In the genomic region with DNA sequence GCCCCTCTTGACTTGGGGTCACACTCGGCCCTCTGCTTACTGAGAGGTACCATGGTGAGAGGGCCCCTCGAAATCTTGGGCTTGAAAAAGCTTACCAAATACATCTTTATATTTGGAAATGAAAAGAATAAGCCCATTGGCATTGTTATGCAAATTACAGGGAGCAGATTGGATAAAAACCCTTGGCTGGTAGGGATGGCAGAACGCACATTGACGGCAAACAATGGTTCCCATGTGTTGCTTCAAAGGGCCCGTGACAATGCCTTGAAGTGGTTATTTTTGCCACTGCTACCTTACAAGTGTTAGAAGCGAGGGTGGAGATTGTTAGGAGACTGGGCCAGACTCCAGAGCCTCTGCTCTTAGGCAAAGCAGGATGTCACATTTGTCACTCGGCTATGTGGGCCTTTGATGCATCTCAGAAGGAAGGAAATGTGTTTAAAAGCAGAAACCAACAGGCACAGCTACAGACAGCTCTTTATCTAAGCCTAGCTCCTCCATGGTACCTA, we compare ENCODE assay signal across 9 mouse cellular contexts.
DNase-seq lines count a peak whose midpoint lies in the region; ATAC-seq and TF ChIP-seq lines count a peak whose summit lies in the region.
"Had no signal": no experiment of that assay in that cellular context is flagged by ENCODE, and none has a peak within 500 bp of the region (broad histone marks: within the 10 kb centered on the region; RNA-seq: fewer than 3 reads in every experiment).

No protein-coding gene starts in this region.

- H3K9ac ChIP-seq in stomach, embryonic 14.5 days (replicated peaks; ENCODE audit: low read depth, low read length) = no peak overlapping the region
- H3K9ac ChIP-seq in liver, embryonic 11.5 days (ENCODE audit: low read depth, low read length) = no peak overlapping the region
- H3K9ac ChIP-seq: liver, embryonic 15.5 days had no signal

- no peaks in the 10 kb centered on the region for H3K27me3 ChIP-seq in heart, embryonic 10.5 days (ENCODE audit: insufficient read depth, poor library complexity, severe bottlenecking)
- no peaks in the 10 kb centered on the region for H3K27me3 ChIP-seq in stomach, embryonic 14.5 days (ENCODE audit: control insufficient read depth, insufficient read depth, low read length)
- no peaks in the 10 kb centered on the region for H3K27me3 ChIP-seq in liver, embryonic 11.5 days (replicated peaks; ENCODE audit: control insufficient read depth, insufficient read depth, low read length)
- H3K27me3 ChIP-seq: liver, embryonic 15.5 days had no signal

- peaks cover 6% of the 10 kb centered on the region for H3K4me1 ChIP-seq in lung, adult 2 months (ENCODE audit: control insufficient read depth, insufficient read depth, low read length)
- peaks cover 53% of the 10 kb centered on the region for H3K4me1 ChIP-seq in heart, embryonic 10.5 days
- peaks cover 17% of the 10 kb centered on the region; the same call in 1 of the 2 replicates for H3K4me1 ChIP-seq in stomach, embryonic 14.5 days (ENCODE audit: control insufficient read depth, insufficient read depth, low read length)
- no peaks in the 10 kb centered on the region for H3K4me1 ChIP-seq in liver, embryonic 11.5 days (replicated peaks; ENCODE audit: control insufficient read depth, insufficient read depth, low read length)
- H3K4me1 ChIP-seq: liver, embryonic 15.5 days had no signal

- DNase-seq in lung, adult 18-20 months = peak; percentile 30 to 57
- no peak for DNase-seq in lung, adult 2 months
- no peak for DNase-seq in heart, embryonic 10.5 days (ENCODE audit: low spot score)
- peak; percentile 29 to 47 for DNase-seq in kidney, postnatal 4 days
- DNase-seq in liver = no peak
- no peak for DNase-seq in liver, embryonic 11.5 days (ENCODE audit: low spot score)
- no peak for DNase-seq in spleen, postnatal 10 days (ENCODE audit: low spot score in 2 of 2)

- ATAC-seq in stomach, embryonic 14.5 days (ENCODE audit: insufficient number of reproducible peaks, insufficient read depth, low FRiP score, low read depth) = no peak
- no peak for ATAC-seq in liver, embryonic 11.5 days (replicated peaks; ENCODE audit: low FRiP score)

- no peak overlapping the region for H3K4me2 ChIP-seq in stomach, embryonic 14.5 days (replicated peaks; ENCODE audit: low read depth, low read length)
- no peak overlapping the region for H3K4me2 ChIP-seq in liver, embryonic 11.5 days
- H3K4me2 ChIP-seq: liver, embryonic 15.5 days had no signal

- no peak for TF ChIP-seq CTCF in lung, adult 2 months (IDR thresholded peaks at IDR 0.05; ENCODE audit: insufficient read depth, low read length)

- no peaks in the 10 kb centered on the region for H3K36me3 ChIP-seq in heart, embryonic 10.5 days
- no peaks in the 10 kb centered on the region for H3K36me3 ChIP-seq in stomach, embryonic 14.5 days (ENCODE audit: control insufficient read depth, insufficient read depth, low read length)
- H3K36me3 ChIP-seq in liver, embryonic 11.5 days (ENCODE audit: control insufficient read depth, insufficient read depth, low read length) = no peaks in the 10 kb centered on the region
- H3K36me3 ChIP-seq: liver, embryonic 15.5 days had no signal

- H3K9me3 ChIP-seq in heart, embryonic 10.5 days = no peaks in the 10 kb centered on the region
- no peaks in the 10 kb centered on the region for H3K9me3 ChIP-seq in stomach, embryonic 14.5 days (ENCODE audit: control insufficient read depth, low read depth, low read length)
- H3K9me3 ChIP-seq in liver, embryonic 11.5 days (ENCODE audit: control insufficient read depth, low read length) = no peaks in the 10 kb centered on the region
- H3K9me3 ChIP-seq: liver, embryonic 15.5 days had no signal

- peak overlapping the region; percentile 89 for H3K27ac ChIP-seq in heart, embryonic 10.5 days
- H3K27ac ChIP-seq in stomach, embryonic 14.5 days (ENCODE audit: low read length) = peak overlapping the region; percentile 41; the same call in 1 of the 2 replicates
- no peak overlapping the region for H3K27ac ChIP-seq in liver, embryonic 11.5 days (ENCODE audit: low read depth, low read length)
- H3K27ac ChIP-seq: liver, embryonic 15.5 days had no signal

- no peak for TF ChIP-seq POLR2A in lung, adult 2 months (IDR thresholded peaks at IDR 0.05; ENCODE audit: borderline replicate concordance, extremely low read depth, low read depth, low read length)

- no peak overlapping the region for H3K4me3 ChIP-seq in lung, adult 2 months (replicated peaks; ENCODE audit: extremely low read depth, low read depth, low read length)
- H3K4me3 ChIP-seq in heart, embryonic 10.5 days = no peak overlapping the region
- H3K4me3 ChIP-seq in stomach, embryonic 14.5 days (ENCODE audit: low read depth, low read length) = no peak overlapping the region
- H3K4me3 ChIP-seq in liver, embryonic 11.5 days (ENCODE audit: low read depth, low read length) = no peak overlapping the region
- H3K4me3 ChIP-seq: liver, embryonic 15.5 days had no signal

- 39% methylated on average over 7 of the region's 7 CpGs for WGBS in lung, adult 2 months
- 29% methylated on average over 7 of the region's 7 CpGs for WGBS in heart, embryonic 10.5 days
- 42% methylated on average over 7 of the region's 7 CpGs for WGBS in stomach, embryonic 14.5 days
- WGBS in liver, embryonic 11.5 days = 54% methylated on average over 7 of the region's 7 CpGs

Comparison
In these comparisons a context has a peak if more than half of its experiments do, and no peak if none do; other contexts are left out.
1. DNase-seq: peak in lung, adult 18-20 months (2 of 2) and kidney, postnatal 4 days (2 of 2); none in lung, adult 2 months (single experiment), heart, embryonic 10.5 days (single experiment), liver (single experiment), liver, embryonic 11.5 days (single experiment) and spleen, postnatal 10 days (0 of 2).